16 mouse cellular contexts compared by ENCODE assay signal in the genomic region with DNA sequence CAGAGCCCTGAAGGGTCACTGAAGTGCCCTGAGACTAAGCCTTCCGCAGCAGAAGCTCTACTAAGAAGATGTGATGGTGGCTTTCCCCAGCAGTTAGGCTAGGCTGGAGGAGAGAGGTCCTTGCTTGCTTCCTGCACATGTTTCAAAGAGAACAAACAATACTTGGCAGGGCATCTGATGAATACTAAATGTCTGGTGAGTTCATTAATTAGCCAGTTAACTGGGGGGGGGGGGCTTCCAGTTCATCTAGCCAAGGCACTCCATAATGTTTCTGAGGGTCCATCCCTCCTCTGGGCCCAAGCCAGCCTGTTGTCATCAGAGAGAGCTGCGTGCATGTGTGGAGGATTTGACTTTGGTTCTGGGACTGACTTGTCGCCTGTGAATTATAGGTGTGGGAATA.
"Had no signal": no experiment of that assay in that cellular context is flagged by ENCODE, and none has a peak within 500 bp of the region (broad histone marks: within the 10 kb centered on the region; RNA-seq: fewer than 3 reads in every experiment).

No protein-coding gene starts in this region.

- H3K9ac ChIP-seq: liver, embryonic 15.5 days; liver, postnatal 0 days; lung, embryonic 15.5 days; neural tube, embryonic 12.5 days; stomach, embryonic 15.5 days had no signal

- H3K4me1 ChIP-seq: megakaryocyte, embryonic 14.5 days had no signal

- H3K27me3 ChIP-seq: neural tube, embryonic 12.5 days; stomach, embryonic 15.5 days had no signal

- H3K27ac ChIP-seq: liver, embryonic 15.5 days; lung, embryonic 15.5 days; macrophage; neural tube, embryonic 12.5 days; stomach, embryonic 15.5 days; stomach, postnatal 0 days had no signal

- H3K36me3 ChIP-seq: liver, embryonic 15.5 days; lung, embryonic 15.5 days; neural tube, embryonic 12.5 days; stomach, embryonic 15.5 days had no signal

- H3K9me3 ChIP-seq: liver, embryonic 15.5 days; lung, embryonic 15.5 days; megakaryocyte, embryonic 14.5 days; neural tube, embryonic 12.5 days; stomach, embryonic 15.5 days had no signal

- ATAC-seq: liver, postnatal 0 days; lung, postnatal 0 days had no signal

- H3K4me3 ChIP-seq: liver, embryonic 15.5 days; lung, embryonic 15.5 days; megakaryocyte, embryonic 14.5 days; neural tube, embryonic 12.5 days; stomach, embryonic 15.5 days had no signal

- H3K4me2 ChIP-seq: liver, embryonic 15.5 days; lung, embryonic 15.5 days; neural tube, embryonic 12.5 days; stomach, embryonic 15.5 days had no signal

- DNase-seq: liver, postnatal 0 days; lung, adult 2 months; lung, postnatal 14 days; lung, postnatal 36 days; right cerebral cortex, postnatal 14 days; thymus, adult 2 months; thymus, postnatal 25 days; thymus, postnatal 4 days had no signal
